Mouse (Mus musculus): ENCODE data around the gene Fam104a.

- TF ChIP-seq CTCF (IDR thresholded peaks at IDR 0.05; ENCODE audit: low read depth) (no peak), EP300 (IDR thresholded peaks at IDR 0.05; ENCODE audit: low read depth) (no peak)
These were observed 5.6 kb downstream of the Fam104a start for GRCm38 (mm10) chr11:113678373-113678772.
